Mouse (Mus musculus) right cerebral cortex, adult 18-20 months (tissue): Measurements from ENCODE around the gene Dkkl1.

ENCODE experiments used
- DNase-seq: peaks from one replicate; pipeline ENCODE4 v3.0.0; 2022; ENCODE audit warnings: mixed read lengths

Gene Dkkl1

DNA sequence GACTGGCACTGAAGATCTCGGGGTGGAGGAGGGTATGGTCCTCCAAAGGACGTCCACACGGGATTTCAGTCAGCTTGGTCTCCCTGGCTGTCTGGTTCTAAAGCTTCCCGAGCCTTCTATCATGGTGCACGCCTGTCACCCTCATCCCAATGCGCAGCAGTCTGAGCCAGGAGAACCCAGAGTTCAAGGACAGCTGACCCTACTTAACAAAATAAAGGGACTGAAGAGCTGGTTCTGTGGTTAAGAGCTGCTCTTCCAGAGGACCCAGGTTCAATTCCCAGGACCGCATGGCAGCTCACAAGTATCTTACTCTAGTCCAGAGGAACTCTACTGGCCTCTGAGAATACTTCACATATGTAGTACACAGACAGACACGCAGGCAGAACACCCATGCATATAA, 17.1 kb upstream of the Dkkl1 start:
- DNase-seq, result no peak

DNA sequence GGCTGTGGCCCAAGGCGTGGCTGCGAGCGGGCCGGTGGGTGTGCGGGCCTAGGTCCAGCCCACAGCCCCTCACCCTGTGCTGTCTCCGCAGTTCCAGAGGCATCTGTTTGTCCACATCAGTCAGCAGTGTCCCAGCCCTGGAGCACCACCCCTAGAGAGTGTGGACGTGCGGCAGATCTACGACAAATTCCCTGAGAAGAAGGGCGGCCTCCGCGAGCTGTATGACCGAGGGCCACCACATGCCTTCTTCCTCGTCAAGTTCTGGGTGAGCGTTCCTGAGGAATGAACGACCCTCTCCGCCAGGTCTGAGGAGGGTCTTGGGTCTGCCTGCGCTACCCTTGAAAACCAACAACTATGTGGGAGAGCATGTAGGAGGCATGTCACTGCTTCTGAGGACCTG, 16.6 kb upstream of the Dkkl1 start:
- no peak for DNase-seq

- DNase-seq, result no peak
Measured at GRCm38 (mm10) chr7:45226421-45226820, 14.5 kb upstream of the Dkkl1 start.

- no peak for DNase-seq
Measured at GRCm38 (mm10) chr7:45224826-45225225, 12.9 kb upstream of the Dkkl1 start.

DNA sequence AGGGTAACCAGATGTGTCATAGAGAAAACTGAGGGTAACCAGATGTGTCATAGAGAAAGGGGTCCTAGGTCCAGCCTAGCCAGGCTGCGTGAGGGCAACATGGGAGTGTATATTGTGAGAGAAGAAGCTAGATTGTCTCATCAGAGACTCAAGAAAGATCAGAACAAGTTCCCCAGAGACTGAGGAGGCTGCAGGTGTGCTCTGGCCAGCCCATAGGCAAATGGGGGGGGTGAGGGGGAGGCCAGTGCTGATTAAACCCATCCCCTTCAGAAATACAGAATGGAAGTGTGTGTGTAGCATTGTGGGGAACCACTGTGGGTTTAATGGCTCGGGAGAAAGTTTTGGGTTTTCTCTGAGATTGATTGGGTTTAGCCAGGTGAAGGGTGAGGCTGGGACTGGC, 9.7 kb upstream of the Dkkl1 start:
- no peak for DNase-seq

GRCm38 (mm10) chr7:45216442-45217183, 4.7 kb upstream of the Dkkl1 start:
- no peak for DNase-seq

DNA sequence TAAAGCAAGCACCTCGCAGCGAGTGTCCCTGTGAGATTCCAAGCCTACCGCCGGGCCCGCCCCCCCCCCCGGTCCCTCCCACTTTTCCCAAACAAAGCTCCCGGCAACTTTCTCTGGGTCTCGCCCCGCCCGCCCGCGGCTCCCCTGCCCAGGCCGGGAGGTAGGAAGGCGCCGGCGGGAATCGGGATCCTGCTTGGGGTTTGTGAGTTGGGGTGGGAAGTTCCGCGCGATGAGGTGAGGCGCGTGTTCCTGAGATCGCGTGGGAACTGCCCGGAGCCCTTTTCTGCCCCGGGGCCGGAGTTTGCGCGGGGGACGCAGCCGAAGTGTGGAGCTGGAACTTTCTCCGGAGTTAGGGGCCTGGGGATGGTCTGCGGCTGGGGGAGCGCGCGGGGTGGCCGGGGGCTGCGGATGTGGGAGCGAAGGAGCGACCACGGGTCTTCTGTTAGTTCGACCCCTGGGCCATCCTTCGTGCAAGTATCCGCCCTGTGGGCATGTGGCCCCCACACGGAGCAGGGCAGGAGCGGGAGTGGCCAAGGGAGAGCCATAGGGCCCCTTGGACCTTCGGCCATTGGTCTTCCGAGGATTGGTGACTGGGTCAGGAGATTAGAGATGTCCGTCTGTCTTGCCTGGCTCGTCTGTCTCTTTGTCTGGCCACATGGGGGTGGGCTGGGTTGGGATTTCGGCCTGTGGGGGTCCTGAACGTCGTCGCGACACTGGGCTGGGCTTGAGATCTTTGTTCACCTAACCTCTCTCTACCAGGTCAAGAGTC, 3.9 kb upstream of the Dkkl1 start, which contains the start of gene Tead2:
Gene Tead2 (plus strand): TSS at position 81 of the 769 bp plus-strand sequence.
- no peak for DNase-seq

DNA sequence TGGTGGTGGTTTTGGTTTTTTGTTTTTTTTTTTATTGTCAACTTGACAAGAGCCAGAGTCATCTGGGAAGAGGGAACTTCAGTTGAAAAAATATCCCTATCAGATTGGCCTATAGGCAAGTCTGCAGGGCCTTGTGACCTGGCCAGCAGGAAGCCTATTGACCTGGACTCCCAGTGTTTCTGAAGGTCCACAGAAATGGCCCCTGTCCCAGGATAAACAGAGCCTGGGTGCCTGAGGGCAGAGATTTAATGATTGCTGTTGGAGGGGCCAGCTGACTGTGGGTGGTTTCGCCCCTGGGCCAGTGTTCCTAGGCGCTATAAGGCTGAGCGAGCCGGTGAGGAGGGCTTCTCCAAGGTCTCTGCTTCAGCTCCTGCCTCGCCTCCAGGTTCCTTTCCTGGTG, 1.8 kb upstream of the Dkkl1 start:
- DNase-seq, result no peak

- DNase-seq, result no peak
Measured at GRCm38 (mm10) chr7:45212356-45212755, 409 bp upstream of the Dkkl1 start.

DNA sequence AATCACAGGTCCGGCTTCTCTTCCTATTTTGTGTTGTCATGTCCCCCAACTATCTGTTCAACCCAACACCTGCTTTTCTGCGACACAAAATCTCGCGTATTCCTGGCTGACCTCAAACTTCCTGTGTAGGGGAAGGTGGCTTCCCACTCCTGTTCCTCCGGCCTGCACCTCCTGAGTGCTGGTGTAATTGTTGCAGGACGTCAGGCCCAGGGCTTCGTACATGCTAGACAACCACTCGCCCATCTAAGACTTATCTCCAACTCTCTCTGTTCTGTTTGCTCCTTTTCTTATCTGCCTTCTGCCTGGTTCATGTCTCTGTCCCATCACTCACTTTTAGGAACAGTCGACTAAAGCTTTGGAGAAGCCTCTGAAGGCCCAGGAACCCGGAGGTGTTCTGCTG, 877 bp downstream of the Dkkl1 start:
- DNase-seq, result no peak

GRCm38 (mm10) chr7:45208260-45208659, 3.7 kb downstream of the Dkkl1 start:
- no peak for DNase-seq

DNA sequence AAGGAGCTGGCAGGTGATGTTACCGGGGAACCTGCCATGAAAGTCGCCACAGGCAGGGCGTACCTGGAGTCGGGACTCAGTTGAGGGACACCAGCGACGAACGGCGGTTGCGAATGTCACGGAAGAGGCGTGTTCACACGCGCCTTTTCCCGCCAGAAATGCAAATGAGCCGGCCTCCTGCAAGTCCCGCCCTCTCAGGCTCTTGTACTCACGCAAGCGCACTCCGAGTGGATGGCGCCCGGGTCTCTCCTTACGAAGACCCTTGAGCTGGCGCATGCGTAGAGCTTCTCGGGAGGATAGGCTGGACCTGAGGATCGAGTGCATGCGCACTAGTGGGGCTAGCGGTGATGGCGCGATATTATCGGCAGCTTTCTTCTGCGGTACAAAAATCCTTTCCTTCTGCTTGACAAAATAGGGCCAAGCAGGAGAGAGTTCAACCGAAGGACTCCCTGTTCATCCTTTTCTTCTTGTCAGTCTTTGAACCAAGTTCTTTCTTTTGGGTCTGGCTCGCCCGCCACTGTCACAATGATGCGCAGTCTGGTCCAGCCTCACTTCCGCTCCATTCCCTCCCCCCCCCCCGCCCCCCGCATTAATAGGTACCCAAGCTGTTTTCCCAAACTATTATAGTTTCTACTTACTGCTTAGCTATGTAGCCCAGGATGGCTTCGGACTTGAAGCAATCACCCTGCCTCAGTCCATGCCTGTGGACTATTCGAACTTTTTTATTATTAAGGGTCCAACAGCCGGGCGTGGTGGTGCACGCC, 7.4 kb downstream of the Dkkl1 start, which contains the start of gene Ccdc155:
Gene Ccdc155 (minus strand): TSS at position 513 of the 764 bp plus-strand sequence.
- peak; percentile 94 for DNase-seq

DNA sequence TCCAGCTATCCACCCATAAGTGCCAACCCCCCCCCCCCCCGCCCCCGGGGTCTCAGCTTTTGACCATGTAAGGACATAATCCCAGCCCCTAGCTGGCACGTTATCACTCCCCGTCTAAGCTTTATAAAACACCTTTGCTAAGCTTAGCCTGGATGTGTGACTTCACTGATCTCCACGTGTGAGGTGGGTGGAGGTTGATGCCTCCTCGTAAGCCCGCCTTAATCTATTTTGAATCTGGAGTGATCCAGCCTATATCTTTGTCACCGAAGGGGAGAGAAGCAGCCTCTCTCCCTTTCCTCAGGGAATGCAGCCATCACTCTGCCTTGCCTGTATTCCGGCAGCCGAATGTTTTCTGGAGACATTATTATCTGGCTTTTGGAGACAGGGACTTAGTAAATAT, 9.3 kb downstream of the Dkkl1 start:
- peak; percentile 34 for DNase-seq

GRCm38 (mm10) chr7:45198961-45199360, 13.0 kb downstream of the Dkkl1 start:
- peak; percentile 78 for DNase-seq

- DNase-seq, result peak; percentile 78
Measured at GRCm38 (mm10) chr7:45198435-45198834, 13.5 kb downstream of the Dkkl1 start.

- peak; percentile 59 for DNase-seq
Measured at GRCm38 (mm10) chr7:45196994-45197393, 15.0 kb downstream of the Dkkl1 start.

DNA sequence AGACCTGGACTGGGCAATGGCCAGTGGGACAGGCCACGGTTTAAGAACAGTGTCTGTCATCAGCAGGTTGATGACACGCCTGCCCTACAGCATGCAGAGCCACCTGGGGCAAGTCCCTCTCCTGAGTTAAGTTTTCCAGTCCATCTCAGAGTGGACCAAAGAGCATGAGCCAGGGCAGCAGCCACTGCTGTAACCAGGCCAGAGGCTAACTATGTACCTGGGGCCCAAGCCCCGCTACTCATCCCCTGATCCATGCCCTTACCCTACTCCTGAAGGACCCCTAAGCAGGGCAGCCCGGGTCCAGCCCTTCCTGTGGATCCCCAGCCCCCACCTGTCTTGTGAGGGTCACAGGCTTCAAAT, 15.8 kb downstream of the Dkkl1 start:
- no peak for DNase-seq

- DNase-seq, result no peak
Measured at GRCm38 (mm10) chr7:45195341-45196175, 16.4 kb downstream of the Dkkl1 start.

GRCm38 (mm10) chr7:45193871-45194785, 17.8 kb downstream of the Dkkl1 start:
- no peak for DNase-seq

DNA sequence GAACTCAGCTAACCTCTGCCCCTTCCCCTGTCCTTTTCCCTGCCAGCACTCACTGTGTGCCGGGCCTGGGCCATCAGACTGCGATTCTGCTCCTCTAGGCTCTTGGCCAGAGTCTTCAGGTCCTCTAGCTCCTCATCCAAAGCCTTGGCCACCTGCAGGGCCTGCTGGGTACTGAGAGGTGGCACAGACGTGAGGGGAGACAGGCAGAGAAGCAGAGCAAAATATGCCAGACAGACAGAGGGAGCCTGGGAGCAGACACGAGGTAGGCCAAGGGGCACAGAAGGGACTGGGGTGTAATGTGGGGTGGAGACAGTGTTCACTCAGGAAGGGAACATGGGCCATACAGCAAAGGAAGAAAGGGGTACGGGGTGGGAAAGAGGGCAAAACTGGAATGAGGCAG, 18.5 kb downstream of the Dkkl1 start:
- no peak for DNase-seq

DNA sequence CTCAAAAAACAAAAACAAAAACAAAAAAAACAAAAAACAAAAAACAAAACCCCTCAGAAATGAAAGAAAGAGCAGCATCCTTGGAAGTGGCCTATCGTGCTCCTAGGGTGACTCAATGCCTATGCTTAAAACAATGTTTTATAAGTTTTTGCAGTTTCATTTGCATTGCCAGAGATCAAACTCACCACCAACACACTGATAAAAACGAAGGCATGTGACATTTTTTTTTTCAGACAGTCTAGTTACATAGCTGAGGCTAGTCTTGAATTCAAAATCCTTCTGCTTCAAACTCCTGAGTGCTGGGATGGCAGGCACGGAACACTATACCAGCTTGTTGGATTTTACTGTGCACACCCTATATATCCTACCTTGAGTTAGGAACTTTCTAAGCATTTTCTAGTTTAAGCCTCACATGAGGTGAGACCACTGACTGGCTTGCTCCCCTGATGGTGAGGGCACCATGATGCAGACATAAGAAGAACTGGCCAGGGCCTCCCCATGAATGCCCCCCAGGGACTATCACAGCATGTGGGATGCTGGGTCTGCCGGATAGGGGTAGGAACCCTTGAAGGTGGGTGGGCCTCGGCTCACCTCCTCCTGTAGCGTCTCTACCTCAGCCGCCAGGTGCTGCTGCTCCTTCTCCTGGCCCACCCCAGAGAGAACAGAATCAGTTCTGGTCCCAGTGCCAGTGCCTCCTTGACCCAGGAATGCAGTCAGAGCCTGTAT, 19.2 kb downstream of the Dkkl1 start:
- no peak for DNase-seq
